Mouse (Mus musculus): Measurements from ENCODE around the gene Madd. TPM values are rescaled to one million over a fixed set of nuclear protein-coding genes. Genes with fewer than 3 reads are reported as not detected.
"Not testable (repeated sequence)": the region's sequence is repeated elsewhere in the genome, so short reads cannot be mapped to it uniquely, and the experiment has no call there.

Gene Madd
- polyA plus RNA-seq, 1 experiment from 2014 or later = 14.3 TPM

DNA sequence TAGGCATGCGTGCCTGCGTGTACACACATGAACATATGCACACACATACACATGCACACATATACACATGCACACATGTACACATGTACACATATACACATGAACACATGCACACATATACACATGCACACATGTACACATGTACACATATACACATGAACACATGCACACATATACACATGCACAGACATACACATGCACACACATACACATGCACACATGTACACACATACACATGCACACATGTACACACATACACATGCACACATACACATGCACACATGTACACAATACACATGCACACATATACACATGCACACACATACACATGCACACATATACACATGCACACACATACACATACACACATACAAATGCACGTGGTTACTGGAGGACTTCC is 71.8 kb downstream of the Madd start:
- not testable (repeated sequence) for H3K36me3 ChIP-seq; H3K9ac ChIP-seq; H3K4me3 ChIP-seq (replicated peaks); H3K27ac ChIP-seq; ATAC-seq (ENCODE audit: insufficient read depth, low FRiP score, low read depth); H3K4me2 ChIP-seq; H3K27me3 ChIP-seq (replicated peaks); H3K9me3 ChIP-seq; H3K4me1 ChIP-seq
- 94% methylated on average over 3 of the region's 3 CpGs for WGBS

DNA sequence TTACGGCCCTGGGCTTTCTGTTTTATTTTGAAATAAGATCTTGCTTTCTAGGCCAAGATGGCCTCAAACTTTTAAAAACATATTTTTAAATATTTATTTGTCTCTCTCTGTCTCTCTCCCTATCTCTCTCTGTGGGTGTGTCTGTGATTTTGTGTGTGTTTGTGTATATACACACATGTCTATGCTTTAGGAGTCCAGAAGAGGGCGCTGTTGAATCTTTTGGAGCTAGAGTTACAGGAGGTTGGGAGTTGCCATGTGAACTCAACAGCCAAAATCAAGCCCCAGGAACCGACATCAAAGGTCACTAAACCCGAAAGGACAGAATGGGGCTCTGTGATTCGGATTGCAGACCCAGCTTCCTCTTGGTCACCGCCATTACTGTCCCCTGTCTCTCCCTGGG is 73.2 kb downstream of the Madd start:
- H3K9me3 ChIP-seq = no peaks in the 10 kb centered on the region
- no peak overlapping the region for H3K4me3 ChIP-seq (replicated peaks)
- no peak for ATAC-seq (ENCODE audit: insufficient read depth, low FRiP score, low read depth)
- H3K27ac ChIP-seq = no peak overlapping the region
- WGBS = 81% methylated on average over 6 of the region's 6 CpGs
- H3K9ac ChIP-seq = no peak overlapping the region
- no peaks in the 10 kb centered on the region for H3K4me1 ChIP-seq
- no peaks in the 10 kb centered on the region for H3K27me3 ChIP-seq (replicated peaks)
- H3K4me2 ChIP-seq = no peak overlapping the region
- no peaks in the 10 kb centered on the region for H3K36me3 ChIP-seq

DNA sequence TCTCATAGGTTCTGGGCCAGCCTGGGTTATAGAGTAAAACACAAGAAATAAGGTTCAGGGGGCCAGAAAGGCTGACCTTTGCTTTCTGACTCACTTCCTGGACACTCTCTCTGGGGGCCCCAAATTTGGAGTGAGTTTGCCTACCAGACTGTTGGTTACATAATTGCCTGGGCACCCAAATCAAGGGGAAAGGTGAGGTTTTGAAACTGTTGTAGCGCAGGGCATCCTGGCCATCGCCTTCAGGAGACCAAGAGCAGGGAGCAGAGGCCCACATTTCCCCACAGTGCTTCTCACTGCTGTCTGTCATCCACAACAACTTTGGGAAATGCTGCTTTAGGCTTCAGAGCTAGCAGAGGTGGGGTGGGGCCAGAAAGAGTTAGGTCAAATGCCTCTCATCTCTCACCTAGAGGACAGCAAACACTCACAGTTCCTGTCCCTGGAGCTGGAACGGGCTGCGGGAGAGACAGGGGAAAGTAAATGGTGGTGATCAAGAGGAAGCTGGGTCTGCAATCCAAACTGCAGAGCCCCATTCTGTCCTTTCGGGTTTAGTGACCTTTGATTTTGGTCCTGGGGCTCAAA is 73.7 kb downstream of the Madd start:
- no peak overlapping the region for H3K27ac ChIP-seq
- H3K9me3 ChIP-seq = no peaks in the 10 kb centered on the region
- H3K4me1 ChIP-seq = no peaks in the 10 kb centered on the region
- H3K36me3 ChIP-seq = no peaks in the 10 kb centered on the region
- no peak overlapping the region for H3K4me3 ChIP-seq (replicated peaks)
- ATAC-seq (ENCODE audit: insufficient read depth, low FRiP score, low read depth) = no peak
- WGBS = 79% methylated on average over 5 of the region's 5 CpGs
- no peaks in the 10 kb centered on the region for H3K27me3 ChIP-seq (replicated peaks)
- H3K4me2 ChIP-seq = no peak overlapping the region
- H3K9ac ChIP-seq = no peak overlapping the region

- no peak overlapping the region for H3K4me2 ChIP-seq
- H3K27ac ChIP-seq = no peak overlapping the region
- 81% methylated on average over 5 of the region's 5 CpGs for WGBS
- H3K9me3 ChIP-seq = no peaks in the 10 kb centered on the region
- no peaks in the 10 kb centered on the region for H3K4me1 ChIP-seq
- H3K36me3 ChIP-seq = no peaks in the 10 kb centered on the region
- no peaks in the 10 kb centered on the region for H3K27me3 ChIP-seq (replicated peaks)
- H3K4me3 ChIP-seq (replicated peaks) = no peak overlapping the region
- no peak for ATAC-seq (ENCODE audit: insufficient read depth, low FRiP score, low read depth)
- H3K9ac ChIP-seq = no peak overlapping the region
Measured at GRCm38 (mm10) chr2:91109241-91109640, 74.4 kb downstream of the Madd start.

DNA sequence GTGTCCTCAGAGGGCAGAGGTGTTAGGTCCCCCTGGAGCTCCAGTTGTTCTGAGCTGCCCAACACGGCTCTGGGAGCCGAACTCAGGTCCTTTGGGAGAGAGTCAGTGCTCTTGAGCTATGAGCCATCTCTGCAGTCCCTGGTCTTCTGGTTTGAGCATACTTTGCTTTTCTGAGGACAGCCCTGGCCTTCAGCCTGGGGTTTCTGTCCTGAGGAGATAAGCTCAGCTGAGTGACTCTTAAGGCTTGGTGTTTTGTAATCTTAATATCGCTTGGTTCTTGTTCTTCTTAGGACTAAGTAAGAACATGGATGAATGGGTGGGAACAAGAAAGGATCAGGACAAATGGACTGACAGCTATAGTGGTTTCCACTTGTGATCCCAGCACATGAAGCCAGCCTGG is 75.5 kb downstream of the Madd start:
- no peak for ATAC-seq (ENCODE audit: insufficient read depth, low FRiP score, low read depth)
- Histone ChIP-seq H3K27me3 (replicated peaks) (no peaks in the 10 kb centered on the region), H3K36me3 (no peaks in the 10 kb centered on the region), H3K4me1 (no peaks in the 10 kb centered on the region), H3K9me3 (no peaks in the 10 kb centered on the region), H3K9ac (no peak overlapping the region), H3K27ac (no peak overlapping the region), H3K4me2 (no peak overlapping the region), H3K4me3 (replicated peaks) (no peak overlapping the region)
- 73% methylated on average over 3 of the region's 3 CpGs for WGBS

- H3K4me1 ChIP-seq = no peaks in the 10 kb centered on the region
- no peaks in the 10 kb centered on the region for H3K36me3 ChIP-seq
- 7% methylated on average over 7 of the region's 7 CpGs for WGBS
- no peak overlapping the region for H3K9ac ChIP-seq
- peak; percentile 81 for ATAC-seq (ENCODE audit: insufficient read depth, low FRiP score, low read depth)
- H3K27ac ChIP-seq = no peak overlapping the region
- no peak overlapping the region for H3K4me3 ChIP-seq (replicated peaks)
- H3K9me3 ChIP-seq = no peaks in the 10 kb centered on the region
- H3K27me3 ChIP-seq (replicated peaks) = no peaks in the 10 kb centered on the region; the same call in 1 of the 2 replicates
- H3K4me2 ChIP-seq = no peak overlapping the region
Measured at GRCm38 (mm10) chr2:91101124-91101740, 82.4 kb downstream of the Madd start.

DNA sequence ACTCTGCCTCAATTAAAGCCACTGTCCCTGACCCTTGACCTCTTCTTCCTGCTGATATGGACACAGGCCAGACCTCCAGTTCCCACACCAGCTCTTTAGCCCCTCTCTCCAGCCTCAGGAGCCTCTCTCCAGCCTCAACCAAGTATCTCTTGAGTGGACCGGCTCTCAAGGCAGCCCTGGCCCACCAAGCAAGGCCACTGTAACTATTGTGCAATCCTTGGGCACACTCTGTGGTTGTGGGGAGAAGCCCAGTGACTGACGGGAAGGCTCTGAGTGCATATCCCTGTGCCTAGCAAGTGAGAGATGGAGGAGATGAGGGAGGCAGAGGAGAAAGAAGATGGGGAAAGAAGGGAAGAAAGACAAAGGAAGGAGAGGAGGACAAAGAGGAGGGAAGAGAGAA is 85.5 kb downstream of the Madd start:
- Histone ChIP-seq H3K9me3 (no peaks in the 10 kb centered on the region), H3K9ac (no peak overlapping the region), H3K27me3 (replicated peaks) (no peaks in the 10 kb centered on the region; the same call in 1 of the 2 replicates), H3K4me3 (replicated peaks) (no peak overlapping the region; the same call in 1 of the 2 replicates), H3K4me1 (no peaks in the 10 kb centered on the region), H3K27ac (no peak overlapping the region), H3K36me3 (no peaks in the 10 kb centered on the region), H3K4me2 (no peak overlapping the region)
- no peak for ATAC-seq (ENCODE audit: insufficient read depth, low FRiP score, low read depth)
- 83% methylated on average over 2 of the region's 2 CpGs for WGBS

DNA sequence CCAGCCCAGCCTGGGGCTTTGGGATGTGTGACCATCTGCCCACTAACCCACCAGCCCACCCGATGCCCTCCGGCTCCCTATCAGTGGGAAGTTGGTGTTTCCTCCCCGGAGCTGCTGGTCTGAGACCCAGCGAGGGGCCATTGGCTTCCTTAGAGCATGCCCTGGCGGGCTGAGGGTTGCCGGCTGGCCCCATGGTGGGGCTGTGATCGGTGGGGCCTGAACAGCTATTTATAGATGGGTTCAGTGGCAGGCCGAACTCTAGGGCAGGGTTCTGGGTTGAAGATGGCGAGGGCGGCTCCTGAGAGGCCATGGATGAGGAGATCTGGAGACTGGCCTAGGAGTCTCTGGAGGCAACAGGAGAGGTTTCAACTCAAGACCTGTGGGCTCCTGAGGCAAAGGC is 86.6 kb downstream of the Madd start:
- H3K27ac ChIP-seq = no peak overlapping the region
- H3K4me2 ChIP-seq = no peak overlapping the region
- H3K36me3 ChIP-seq = no peaks in the 10 kb centered on the region
- H3K9ac ChIP-seq = no peak overlapping the region
- no peaks in the 10 kb centered on the region; the same call in 1 of the 2 replicates for H3K27me3 ChIP-seq (replicated peaks)
- 79% methylated on average over 10 of the region's 10 CpGs for WGBS
- ATAC-seq (ENCODE audit: insufficient read depth, low FRiP score, low read depth) = no peak
- peak overlapping the region; percentile 8; the same call in 1 of the 2 replicates for H3K4me3 ChIP-seq (replicated peaks)
- no peaks in the 10 kb centered on the region for H3K4me1 ChIP-seq
- no peaks in the 10 kb centered on the region for H3K9me3 ChIP-seq

DNA sequence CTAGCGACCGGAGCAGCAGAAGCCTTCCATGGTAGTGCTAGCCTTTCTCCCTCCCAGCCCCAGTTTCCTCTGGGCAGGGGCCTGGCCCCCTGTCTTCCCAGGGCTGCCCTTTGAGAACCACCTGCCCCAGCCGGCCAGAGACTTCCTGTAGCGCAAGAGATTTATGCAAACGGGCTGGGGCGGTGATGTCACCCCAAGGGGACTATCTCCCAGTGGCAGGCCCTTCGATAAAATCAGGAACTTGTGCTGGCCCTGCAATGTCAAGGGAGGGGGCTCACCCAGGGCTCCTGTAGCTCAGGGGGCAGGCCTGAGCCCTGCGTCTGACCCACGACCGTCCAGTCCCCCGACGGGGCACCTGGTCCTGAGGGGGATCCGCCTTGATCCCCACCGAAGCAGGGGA is 87.1 kb downstream of the Madd start:
- Histone ChIP-seq H3K9me3 (no peaks in the 10 kb centered on the region), H3K9ac (no peak overlapping the region), H3K4me3 (replicated peaks) (peak overlapping the region; percentile 8; the same call in 1 of the 2 replicates), H3K27ac (no peak overlapping the region), H3K4me1 (no peaks in the 10 kb centered on the region), H3K36me3 (no peaks in the 10 kb centered on the region), H3K4me2 (no peak overlapping the region), H3K27me3 (replicated peaks) (no peaks in the 10 kb centered on the region; the same call in 1 of the 2 replicates)
- ATAC-seq (ENCODE audit: insufficient read depth, low FRiP score, low read depth) = no peak
- 60% methylated on average over 14 of the region's 14 CpGs for WGBS

- ATAC-seq (ENCODE audit: insufficient read depth, low FRiP score, low read depth) = no peak
- 69% methylated on average over 6 of the region's 6 CpGs for WGBS
- H3K4me2 ChIP-seq = no peak overlapping the region
- no peaks in the 10 kb centered on the region for H3K27me3 ChIP-seq (replicated peaks)
- no peaks in the 10 kb centered on the region for H3K9me3 ChIP-seq
- no peaks in the 10 kb centered on the region for H3K36me3 ChIP-seq
- no peak overlapping the region for H3K4me3 ChIP-seq (replicated peaks)
- H3K27ac ChIP-seq = no peak overlapping the region
- no peaks in the 10 kb centered on the region for H3K4me1 ChIP-seq
- no peak overlapping the region for H3K9ac ChIP-seq
Measured at GRCm38 (mm10) chr2:91090827-91091226, 92.8 kb downstream of the Madd start.

GRCm38 (mm10) chr2:91090208-91090607 is 93.4 kb downstream of the Madd start:
- H3K36me3 ChIP-seq = no peaks in the 10 kb centered on the region
- H3K27me3 ChIP-seq (replicated peaks) = no peaks in the 10 kb centered on the region
- no peak overlapping the region for H3K27ac ChIP-seq
- no peak for ATAC-seq (ENCODE audit: insufficient read depth, low FRiP score, low read depth)
- H3K9me3 ChIP-seq = no peaks in the 10 kb centered on the region
- H3K9ac ChIP-seq = no peak overlapping the region
- no peaks in the 10 kb centered on the region for H3K4me1 ChIP-seq
- H3K4me2 ChIP-seq = no peak overlapping the region
- no peak overlapping the region for H3K4me3 ChIP-seq (replicated peaks)
- 67% methylated on average over 6 of the region's 6 CpGs for WGBS

DNA sequence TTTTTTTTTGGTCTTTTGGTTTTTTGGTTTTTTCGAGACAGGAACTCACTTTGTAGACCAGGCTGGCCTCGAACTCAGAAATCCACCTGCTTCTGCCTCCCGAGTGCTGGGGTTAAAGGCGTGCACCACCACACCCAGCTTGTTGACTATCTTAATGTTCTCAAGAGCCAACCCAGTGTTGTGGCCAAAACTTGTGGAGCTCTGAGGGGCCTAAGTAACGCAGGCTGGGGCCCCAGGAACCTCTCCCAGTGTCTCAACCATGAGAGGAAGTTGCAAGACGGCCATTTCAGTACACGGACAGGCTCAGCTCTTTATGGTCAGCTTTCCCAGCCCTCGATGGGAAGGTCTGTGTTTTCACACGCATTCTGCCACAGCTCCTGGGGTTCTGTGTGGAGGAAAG is 94.7 kb downstream of the Madd start:
- Histone ChIP-seq H3K4me1 (no peaks in the 10 kb centered on the region), H3K27me3 (replicated peaks) (no peaks in the 10 kb centered on the region), H3K36me3 (no peaks in the 10 kb centered on the region), H3K27ac (no peak overlapping the region), H3K4me2 (no peak overlapping the region), H3K4me3 (replicated peaks) (no peak overlapping the region), H3K9ac (no peak overlapping the region), H3K9me3 (no peaks in the 10 kb centered on the region)
- WGBS = 69% methylated on average over 9 of the region's 9 CpGs
- ATAC-seq (ENCODE audit: insufficient read depth, low FRiP score, low read depth) = no peak

DNA sequence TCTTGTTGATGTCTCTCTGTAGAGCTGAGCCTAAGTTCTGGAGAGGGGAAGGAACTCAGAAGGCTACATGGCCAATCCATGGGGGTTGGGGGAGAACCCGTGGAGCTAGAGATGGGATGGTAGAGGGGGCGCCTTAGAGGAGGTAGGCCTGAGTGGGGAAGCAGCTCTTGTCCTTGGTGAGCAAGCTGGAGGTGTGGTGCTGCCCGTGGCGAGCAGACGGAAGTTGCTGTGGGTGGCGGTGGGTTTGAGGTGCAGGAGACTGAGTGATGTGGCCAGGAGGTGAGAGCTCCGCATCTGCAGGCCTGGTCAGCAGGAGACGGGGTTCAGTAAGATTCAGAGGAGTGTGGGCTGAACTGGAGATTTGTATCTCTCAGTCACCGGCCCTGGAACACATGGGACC is 96.2 kb downstream of the Madd start:
- H3K27ac ChIP-seq = no peak overlapping the region
- WGBS = 84% methylated on average over 9 of the region's 9 CpGs
- H3K36me3 ChIP-seq = no peaks in the 10 kb centered on the region
- no peak overlapping the region for H3K4me3 ChIP-seq (replicated peaks)
- no peak overlapping the region for H3K4me2 ChIP-seq
- H3K27me3 ChIP-seq (replicated peaks) = no peaks in the 10 kb centered on the region
- no peaks in the 10 kb centered on the region for H3K9me3 ChIP-seq
- H3K9ac ChIP-seq = no peak overlapping the region
- ATAC-seq (ENCODE audit: insufficient read depth, low FRiP score, low read depth) = no peak
- H3K4me1 ChIP-seq = no peaks in the 10 kb centered on the region
